Mouse (Mus musculus): ENCODE data around the gene Gga3. TPM values are rescaled to one million over a fixed set of nuclear protein-coding genes. Genes with fewer than 3 reads are reported as not detected.
A peak's percentile ranks its signal among the peaks of the same experiment; 100 is the strongest.

Gene Gga3
- polyA plus RNA-seq, 1 experiment: 17.7 TPM

GRCm38 (mm10) chr11:115612410-115613137 is 8.7 kb upstream of the Gga3 start, which contains the start of gene Mif4gd:
Gene Mif4gd, minus strand, starts transcription at chr11:115612969.
- H3K27me3 ChIP-seq (replicated peaks; ENCODE audit: control insufficient read depth, insufficient read depth, low read length): no peaks in the 10 kb centered on the region
- peak within 1 kb of the TSS; percentile 66 for H3K4me3 ChIP-seq (ENCODE audit: insufficient read depth, low read depth, low read length)
- WGBS: under 1% methylated on average over 78 of the region's 80 CpGs
- TF ChIP-seq POLR2A (IDR thresholded peaks at IDR 0.05; ENCODE audit: low read depth, low read length) (no peak), CTCF (conservative IDR thresholded peaks at IDR 0.05; ENCODE audit: insufficient read depth, insufficient read length, low read depth, low read length) (peak; percentile 42)
- DNase-seq: peak; percentile 97
- peak within 1 kb of the TSS; percentile 94 for H3K27ac ChIP-seq (ENCODE audit: insufficient read depth, low read depth, low read length)
- H3K4me1 ChIP-seq (ENCODE audit: control insufficient read depth, insufficient read depth, low read length): peaks cover 30% of the 10 kb centered on the region
- H3K36me3 ChIP-seq (ENCODE audit: control insufficient read depth, insufficient read depth, low read length): no peaks in the 10 kb centered on the region; the same call in 1 of the 2 replicates

- Histone ChIP-seq H3K4me3 (ENCODE audit: insufficient read depth, low read depth, low read length) (peak overlapping the region; percentile 66), H3K4me1 (ENCODE audit: control insufficient read depth, insufficient read depth, low read length) (peaks cover 30% of the 10 kb centered on the region), H3K36me3 (ENCODE audit: control insufficient read depth, insufficient read depth, low read length) (no peaks in the 10 kb centered on the region; the same call in 1 of the 2 replicates), H3K27me3 (replicated peaks; ENCODE audit: control insufficient read depth, insufficient read depth, low read length) (no peaks in the 10 kb centered on the region), H3K27ac (ENCODE audit: insufficient read depth, low read depth, low read length) (peak overlapping the region; percentile 80)
- TF ChIP-seq POLR2A (IDR thresholded peaks at IDR 0.05; ENCODE audit: low read depth, low read length): no peak
- TF ChIP-seq CTCF (conservative IDR thresholded peaks at IDR 0.05; ENCODE audit: insufficient read depth, insufficient read length, low read depth, low read length): peak; percentile 23; the same call in 1 of the 2 replicates
- peak; percentile 95 for DNase-seq
- WGBS: 1% methylated on average over 13 of the region's 13 CpGs
Measured at GRCm38 (mm10) chr11:115612059-115612409, 8.2 kb upstream of the Gga3 start.

GRCm38 (mm10) chr11:115611173-115611572 is 7.3 kb upstream of the Gga3 start:
- no peak for DNase-seq
- H3K36me3 ChIP-seq (ENCODE audit: control insufficient read depth, insufficient read depth, low read length): peaks cover 1% of the 10 kb centered on the region; the same call in 1 of the 2 replicates
- peaks cover 30% of the 10 kb centered on the region for H3K4me1 ChIP-seq (ENCODE audit: control insufficient read depth, insufficient read depth, low read length)
- H3K4me3 ChIP-seq (ENCODE audit: insufficient read depth, low read depth, low read length): no peak overlapping the region
- no peaks in the 10 kb centered on the region for H3K27me3 ChIP-seq (replicated peaks; ENCODE audit: control insufficient read depth, insufficient read depth, low read length)
- no peak overlapping the region for H3K27ac ChIP-seq (ENCODE audit: insufficient read depth, low read depth, low read length)
- WGBS: 63% methylated on average over 6 of the region's 6 CpGs
- TF ChIP-seq CTCF (conservative IDR thresholded peaks at IDR 0.05; ENCODE audit: insufficient read depth, insufficient read length, low read depth, low read length) (no peak), POLR2A (IDR thresholded peaks at IDR 0.05; ENCODE audit: low read depth, low read length) (no peak)

DNA sequence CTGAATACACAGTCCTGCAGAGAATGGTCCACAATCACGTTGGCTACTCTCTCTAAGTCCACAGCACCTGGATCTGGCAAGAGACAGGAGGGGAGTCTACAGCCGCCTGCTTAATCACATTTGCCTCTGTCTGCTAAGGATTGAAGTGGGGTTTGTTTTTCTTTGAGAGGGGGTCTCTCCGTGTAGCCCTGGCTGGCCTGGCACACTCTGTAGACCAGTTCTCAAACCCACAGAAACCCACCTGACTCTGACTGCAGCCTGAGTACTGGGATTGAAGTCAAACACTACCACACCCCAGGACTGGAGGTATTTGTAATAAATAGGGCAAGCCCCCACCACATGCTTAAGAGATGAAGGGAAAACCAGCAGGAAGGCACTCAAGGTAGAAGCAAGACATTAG is 5.7 kb upstream of the Gga3 start:
- no peak for DNase-seq
- H3K36me3 ChIP-seq (ENCODE audit: control insufficient read depth, insufficient read depth, low read length): peaks cover 1% of the 10 kb centered on the region; the same call in 1 of the 2 replicates
- TF ChIP-seq POLR2A (IDR thresholded peaks at IDR 0.05; ENCODE audit: low read depth, low read length) (no peak), CTCF (conservative IDR thresholded peaks at IDR 0.05; ENCODE audit: insufficient read depth, insufficient read length, low read depth, low read length) (no peak)
- H3K27ac ChIP-seq (ENCODE audit: insufficient read depth, low read depth, low read length): no peak overlapping the region
- no peaks in the 10 kb centered on the region for H3K27me3 ChIP-seq (replicated peaks; ENCODE audit: control insufficient read depth, insufficient read depth, low read length)
- peaks cover 23% of the 10 kb centered on the region for H3K4me1 ChIP-seq (ENCODE audit: control insufficient read depth, insufficient read depth, low read length)
- H3K4me3 ChIP-seq (ENCODE audit: insufficient read depth, low read depth, low read length): no peak overlapping the region
- 71% methylated on average over 3 of the region's 3 CpGs for WGBS

DNA sequence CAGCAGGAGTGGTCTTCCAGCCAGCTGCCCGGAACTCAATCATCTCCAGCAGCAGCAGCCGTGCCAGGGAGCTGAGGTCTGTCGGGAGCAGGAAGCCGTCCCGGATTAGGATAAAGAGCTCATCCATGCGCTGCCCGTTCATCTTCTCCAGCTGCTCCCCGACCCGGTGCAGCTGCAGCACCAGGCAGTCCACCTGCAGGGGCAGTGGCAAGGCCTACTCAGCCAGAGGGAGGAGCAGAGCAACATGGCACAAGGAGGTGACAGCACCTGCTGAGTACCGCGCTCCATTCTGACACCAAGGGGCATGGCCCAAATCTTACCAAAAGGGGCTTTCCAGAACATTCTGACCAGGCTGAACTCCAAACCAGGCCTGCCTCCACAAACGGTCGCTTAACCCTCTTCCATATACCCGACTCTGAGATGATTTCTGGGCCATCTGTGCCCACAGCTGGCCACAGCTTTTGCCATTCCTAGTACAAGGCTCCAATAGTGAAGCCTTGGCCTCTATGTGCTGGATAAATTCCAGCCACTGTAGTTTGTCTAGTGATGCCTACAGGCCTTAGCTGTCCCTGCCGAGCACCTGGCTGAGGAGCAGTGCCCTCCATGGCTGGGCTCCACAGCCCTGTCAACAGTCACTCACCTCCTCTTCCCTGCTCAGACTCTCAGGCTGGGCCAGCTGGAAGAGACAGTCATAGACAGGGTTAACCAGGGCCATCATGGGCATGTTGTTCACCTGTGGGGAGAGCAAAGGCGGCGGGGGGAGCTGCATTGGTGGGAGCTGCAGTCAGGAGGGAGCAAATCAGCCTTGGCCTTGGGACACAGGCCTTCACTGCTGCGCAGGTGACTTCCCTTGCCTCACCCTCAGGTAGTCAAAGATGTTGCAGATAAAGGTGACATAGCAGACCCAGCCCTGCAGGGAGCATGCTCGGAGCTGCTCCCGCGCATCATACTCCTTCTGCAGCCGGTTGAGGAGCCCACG is 4.9 kb upstream of the Gga3 start:
- DNase-seq: no peak
- Histone ChIP-seq H3K27me3 (replicated peaks; ENCODE audit: control insufficient read depth, insufficient read depth, low read length) (no peaks in the 10 kb centered on the region), H3K4me3 (ENCODE audit: insufficient read depth, low read depth, low read length) (no peak overlapping the region), H3K27ac (ENCODE audit: insufficient read depth, low read depth, low read length) (no peak overlapping the region), H3K36me3 (ENCODE audit: control insufficient read depth, insufficient read depth, low read length) (0 out of 2 replicates have a peak, but pooled peaks cover 1% of the 10 kb centered on the region), H3K4me1 (ENCODE audit: control insufficient read depth, insufficient read depth, low read length) (peaks cover 15% of the 10 kb centered on the region)
- 74% methylated on average over 23 of the region's 23 CpGs for WGBS
- no peak for TF ChIP-seq POLR2A (IDR thresholded peaks at IDR 0.05; ENCODE audit: low read depth, low read length)
- TF ChIP-seq CTCF (conservative IDR thresholded peaks at IDR 0.05; ENCODE audit: insufficient read depth, insufficient read length, low read depth, low read length): no peak

DNA sequence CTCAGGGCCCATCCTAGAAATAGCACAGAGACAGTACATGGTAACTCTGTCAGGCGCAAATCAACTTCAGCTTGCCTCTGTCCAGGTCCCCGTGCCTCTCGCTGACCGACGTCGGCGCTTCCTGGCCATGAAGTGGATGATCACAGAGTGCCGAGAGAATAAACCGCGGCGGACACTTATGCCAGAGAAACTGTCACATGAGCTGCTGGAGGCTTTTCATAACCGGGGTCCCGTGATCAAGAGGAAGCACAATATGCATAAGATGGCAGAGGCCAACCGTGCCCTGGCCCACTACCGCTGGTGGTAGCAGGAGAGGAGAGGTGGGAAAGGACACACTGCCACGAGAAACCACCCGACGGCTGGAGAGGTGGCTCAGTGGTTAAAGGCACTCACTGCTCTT is 2.9 kb upstream of the Gga3 start:
- H3K4me1 ChIP-seq (ENCODE audit: control insufficient read depth, insufficient read depth, low read length): peaks cover 14% of the 10 kb centered on the region; the same call in 1 of the 2 replicates
- TF ChIP-seq POLR2A (IDR thresholded peaks at IDR 0.05; ENCODE audit: low read depth, low read length): no peak
- TF ChIP-seq CTCF (conservative IDR thresholded peaks at IDR 0.05; ENCODE audit: insufficient read depth, insufficient read length, low read depth, low read length): no peak
- no peak overlapping the region for H3K27ac ChIP-seq (ENCODE audit: insufficient read depth, low read depth, low read length)
- DNase-seq: no peak
- no peak overlapping the region for H3K4me3 ChIP-seq (ENCODE audit: insufficient read depth, low read depth, low read length)
- no peaks in the 10 kb centered on the region for H3K27me3 ChIP-seq (replicated peaks; ENCODE audit: control insufficient read depth, insufficient read depth, low read length)
- 0 out of 2 replicates have a peak, but pooled peaks cover 1% of the 10 kb centered on the region for H3K36me3 ChIP-seq (ENCODE audit: control insufficient read depth, insufficient read depth, low read length)
- 92% methylated on average over 18 of the region's 18 CpGs for WGBS

Measured in kidney, adult 2 months (tissue).